In the genomic region with DNA sequence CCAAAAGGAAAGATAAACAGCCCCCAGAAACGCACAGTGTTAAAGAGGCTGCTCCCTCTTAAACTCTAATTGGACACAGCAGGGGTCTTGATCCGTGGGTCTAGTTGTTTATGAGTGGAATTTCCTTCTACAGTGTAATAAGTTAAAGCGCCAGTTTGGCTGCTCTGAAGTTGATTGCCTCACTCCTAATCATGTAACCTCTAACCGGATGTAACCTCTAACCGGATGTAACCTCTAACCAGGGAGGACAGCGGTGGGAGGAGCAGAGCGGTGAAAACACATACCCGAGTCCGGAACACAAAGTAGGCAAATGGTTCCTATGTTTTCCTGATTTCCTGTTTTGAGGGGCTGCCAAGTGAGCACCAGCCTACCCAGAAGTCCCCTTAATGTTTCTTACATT, we compare ENCODE assay signal across 19 mouse cellular contexts.
DNase-seq lines count a peak whose midpoint lies in the region; ATAC-seq and TF ChIP-seq lines count a peak whose summit lies in the region.
"Had no signal": no experiment of that assay in that cellular context is flagged by ENCODE, and none has a peak within 500 bp of the region (broad histone marks: within the 10 kb centered on the region; RNA-seq: fewer than 3 reads in every experiment).

No protein-coding gene starts in this region.

- H3K9me3 ChIP-seq in kidney, embryonic 15.5 days (replicated peaks): no peaks in the 10 kb centered on the region
- no peaks in the 10 kb centered on the region for H3K9me3 ChIP-seq in kidney, embryonic 14.5 days (ENCODE audit: control insufficient read depth, low read length)
- no peaks in the 10 kb centered on the region for H3K9me3 ChIP-seq in embryonic facial prominence, embryonic 10.5 days
- no peaks in the 10 kb centered on the region for H3K9me3 ChIP-seq in limb, embryonic 11.5 days (ENCODE audit: control insufficient read depth, low read length)
- no peaks in the 10 kb centered on the region for H3K9me3 ChIP-seq in forebrain, postnatal 0 days (ENCODE audit: low read length)
- H3K9me3 ChIP-seq in midbrain, embryonic 14.5 days (ENCODE audit: control insufficient read depth, low read length): no peaks in the 10 kb centered on the region
- H3K9me3 ChIP-seq: hindbrain, embryonic 10.5 days; limb, embryonic 15.5 days; midbrain, embryonic 10.5 days had no signal

- peak; percentile 1 for DNase-seq in Muller cell, postnatal 12 days (ENCODE audit: inconsistent ontology term)
- DNase-seq in embryonic facial prominence, embryonic 10.5 days (ENCODE audit: low spot score): peak; percentile 30
- peak; percentile 52 for DNase-seq in limb, embryonic 11.5 days (ENCODE audit: low spot score)
- DNase-seq in forebrain, postnatal 0 days: no peak
- DNase-seq in midbrain, embryonic 14.5 days: no peak
- DNase-seq in heart, postnatal 10 days: no peak
- DNase-seq: adrenal gland, postnatal 25 days; cerebellum, adult 2 months; lung, adult 2 months; lung, postnatal 4 days; thymus, postnatal 4 days had no signal

- H3K4me1 ChIP-seq in kidney, embryonic 15.5 days: no peaks in the 10 kb centered on the region
- H3K4me1 ChIP-seq in kidney, embryonic 14.5 days (ENCODE audit: control insufficient read depth, insufficient read depth, low read length): no peaks in the 10 kb centered on the region
- H3K4me1 ChIP-seq in embryonic facial prominence, embryonic 10.5 days: peaks cover 6% of the 10 kb centered on the region; the same call in 1 of the 2 replicates
- H3K4me1 ChIP-seq in limb, embryonic 11.5 days (ENCODE audit: control insufficient read depth, insufficient read depth, low read length): peaks cover 4% of the 10 kb centered on the region; the same call in 1 of the 2 replicates
- 0 out of 2 replicates have a peak, but pooled peaks cover 3% of the 10 kb centered on the region for H3K4me1 ChIP-seq in forebrain, postnatal 0 days (ENCODE audit: insufficient read depth)
- no peaks in the 10 kb centered on the region for H3K4me1 ChIP-seq in midbrain, embryonic 14.5 days (ENCODE audit: control insufficient read depth, insufficient read depth, low read length)
- H3K4me1 ChIP-seq: hindbrain, embryonic 10.5 days; limb, embryonic 15.5 days; midbrain, embryonic 10.5 days had no signal

- ATAC-seq in kidney, embryonic 15.5 days (replicated peaks; ENCODE audit: low FRiP score): 0 out of 2 replicates have a peak, but pooled peaks have one; percentile 18
- ATAC-seq in kidney, embryonic 14.5 days (ENCODE audit: low FRiP score, low TSS enrichment): no peak
- no peak for ATAC-seq in limb, embryonic 11.5 days (ENCODE audit: insufficient number of reproducible peaks, low FRiP score, low TSS enrichment, low read depth)
- ATAC-seq in forebrain, postnatal 0 days: no peak
- ATAC-seq in midbrain, embryonic 14.5 days (ENCODE audit: low FRiP score, low TSS enrichment): no peak
- ATAC-seq: activated CD4-positive, CD25-positive, alpha-beta regulatory T cell, adult 4 months; forebrain, embryonic 14.5 days had no signal

- 46% methylated on average over 9 of the region's 9 CpGs for WGBS in kidney, embryonic 15.5 days
- WGBS in kidney, embryonic 14.5 days: 49% methylated on average over 9 of the region's 9 CpGs
- WGBS in embryonic facial prominence, embryonic 10.5 days: 46% methylated on average over 9 of the region's 9 CpGs
- WGBS in limb, embryonic 11.5 days: 19% methylated on average over 9 of the region's 9 CpGs
- WGBS in forebrain, postnatal 0 days: 62% methylated on average over 9 of the region's 9 CpGs
- WGBS in midbrain, embryonic 14.5 days: 80% methylated on average over 9 of the region's 9 CpGs

- 0 out of 2 replicates have a peak overlapping the region, but pooled peaks have one; percentile 5 for H3K4me2 ChIP-seq in kidney, embryonic 15.5 days
- H3K4me2 ChIP-seq in kidney, embryonic 14.5 days (replicated peaks; ENCODE audit: low read depth, low read length): no peak overlapping the region
- H3K4me2 ChIP-seq in limb, embryonic 11.5 days (ENCODE audit: low read depth, severe bottlenecking): no peak overlapping the region; the same call in 1 of the 2 replicates
- H3K4me2 ChIP-seq in forebrain, postnatal 0 days (ENCODE audit: low read depth): no peak overlapping the region
- H3K4me2 ChIP-seq in midbrain, embryonic 14.5 days (ENCODE audit: low read length): no peak overlapping the region
- H3K4me2 ChIP-seq: limb, embryonic 15.5 days had no signal

- H3K27me3 ChIP-seq in kidney, embryonic 15.5 days: no peaks in the 10 kb centered on the region
- H3K27me3 ChIP-seq in kidney, embryonic 14.5 days (ENCODE audit: control insufficient read depth, insufficient read depth, low read length): no peaks in the 10 kb centered on the region
- H3K27me3 ChIP-seq in embryonic facial prominence, embryonic 10.5 days (replicated peaks; ENCODE audit: low read depth, poor library complexity, severe bottlenecking): no peaks in the 10 kb centered on the region
- no peaks in the 10 kb centered on the region for H3K27me3 ChIP-seq in limb, embryonic 11.5 days (ENCODE audit: control insufficient read depth, insufficient read depth, low read length)
- H3K27me3 ChIP-seq in forebrain, postnatal 0 days (ENCODE audit: insufficient read depth, low read length): no peaks in the 10 kb centered on the region
- H3K27me3 ChIP-seq in midbrain, embryonic 14.5 days (ENCODE audit: control insufficient read depth, insufficient read depth, low read length): no peaks in the 10 kb centered on the region
- H3K27me3 ChIP-seq: limb, embryonic 15.5 days had no signal

- intact Hi-C loops in heart, postnatal 10 days (cut with DNase I): no loop called here

- H3K9ac ChIP-seq in kidney, embryonic 15.5 days: no peak overlapping the region
- H3K9ac ChIP-seq in kidney, embryonic 14.5 days (ENCODE audit: low read depth, low read length): no peak overlapping the region
- no peak overlapping the region for H3K9ac ChIP-seq in limb, embryonic 11.5 days (ENCODE audit: low read length)
- H3K9ac ChIP-seq in forebrain, postnatal 0 days: no peak overlapping the region
- H3K9ac ChIP-seq in midbrain, embryonic 14.5 days (replicated peaks; ENCODE audit: low read length): no peak overlapping the region
- H3K9ac ChIP-seq: limb, embryonic 15.5 days had no signal

- TF ChIP-seq CTCF in forebrain, postnatal 0 days (IDR thresholded peaks at IDR 0.05; ENCODE audit: low read depth): no peak

- no peaks in the 10 kb centered on the region for H3K36me3 ChIP-seq in kidney, embryonic 15.5 days
- no peaks in the 10 kb centered on the region for H3K36me3 ChIP-seq in kidney, embryonic 14.5 days (ENCODE audit: control insufficient read depth, insufficient read depth, low read length)
- no peaks in the 10 kb centered on the region for H3K36me3 ChIP-seq in embryonic facial prominence, embryonic 10.5 days (replicated peaks)
- H3K36me3 ChIP-seq in limb, embryonic 11.5 days (ENCODE audit: control insufficient read depth, insufficient read depth, low read length): no peaks in the 10 kb centered on the region
- H3K36me3 ChIP-seq in forebrain, postnatal 0 days (ENCODE audit: insufficient read depth): no peaks in the 10 kb centered on the region
- H3K36me3 ChIP-seq in midbrain, embryonic 14.5 days (ENCODE audit: control insufficient read depth, insufficient read depth, low read length): no peaks in the 10 kb centered on the region
- H3K36me3 ChIP-seq: hindbrain, embryonic 10.5 days; limb, embryonic 15.5 days; midbrain, embryonic 10.5 days had no signal

- no peak overlapping the region for H3K27ac ChIP-seq in kidney, embryonic 15.5 days
- H3K27ac ChIP-seq in kidney, embryonic 14.5 days (ENCODE audit: low read depth, low read length): no peak overlapping the region
- no peak overlapping the region for H3K27ac ChIP-seq in embryonic facial prominence, embryonic 10.5 days (replicated peaks)
- no peak overlapping the region for H3K27ac ChIP-seq in limb, embryonic 11.5 days (replicated peaks; ENCODE audit: low read depth, low read length)
- no peak overlapping the region for H3K27ac ChIP-seq in forebrain, postnatal 0 days (ENCODE audit: low read depth, low read length)
- H3K27ac ChIP-seq in midbrain, embryonic 14.5 days (replicated peaks; ENCODE audit: low read depth, low read length): no peak overlapping the region
- H3K27ac ChIP-seq: hindbrain, embryonic 10.5 days; left cerebral cortex, adult 2 months; limb, embryonic 15.5 days; midbrain, embryonic 10.5 days had no signal

- no peak overlapping the region for H3K4me3 ChIP-seq in kidney, embryonic 15.5 days (replicated peaks)
- H3K4me3 ChIP-seq in kidney, embryonic 14.5 days (ENCODE audit: low read length): no peak overlapping the region
- no peak overlapping the region for H3K4me3 ChIP-seq in embryonic facial prominence, embryonic 10.5 days
- no peak overlapping the region for H3K4me3 ChIP-seq in limb, embryonic 11.5 days (ENCODE audit: low read depth, low read length)
- H3K4me3 ChIP-seq in forebrain, postnatal 0 days (ENCODE audit: low read depth, low read length): no peak overlapping the region
- no peak overlapping the region for H3K4me3 ChIP-seq in midbrain, embryonic 14.5 days (replicated peaks; ENCODE audit: low read depth, low read length)
- H3K4me3 ChIP-seq: hindbrain, embryonic 10.5 days; left cerebral cortex, adult 2 months; limb, embryonic 15.5 days; midbrain, embryonic 10.5 days had no signal

Comparison
In these comparisons a context has a peak if more than half of its experiments do, and no peak if none do; other contexts are left out.
1. DNase-seq: peak in Muller cell, postnatal 12 days (single experiment), embryonic facial prominence, embryonic 10.5 days (single experiment) and limb, embryonic 11.5 days (single experiment); none in forebrain, postnatal 0 days (single experiment), midbrain, embryonic 14.5 days (single experiment) and heart, postnatal 10 days (0 of 2).